Mouse (Mus musculus): Measurements from ENCODE around the gene Glud1. TPM values are rescaled to one million over a fixed set of nuclear protein-coding genes. Genes with fewer than 3 reads are reported as not detected.

Gene Glud1
- 95.7 and 107 TPM in 2 replicates for polyA plus RNA-seq (2016; fragmentation: Nextera tagmentation; extraction: Ambion mirVana)

- peaks cover 16% of the 10 kb centered on the region for H3K4me1 ChIP-seq
- H3K4me2 ChIP-seq (replicated peaks): peak within 1 kb of the TSS; percentile 84
- no peaks in the 10 kb centered on the region for H3K36me3 ChIP-seq
- H3K9me3 ChIP-seq: no peaks in the 10 kb centered on the region
- H3K27me3 ChIP-seq (replicated peaks): no peaks in the 10 kb centered on the region
- WGBS: under 1% methylated on average over 98 of the region's 100 CpGs
- peak; percentile 96 for ATAC-seq (ENCODE audit: low FRiP score, low read depth)
- peak within 1 kb of the TSS; percentile 96 for H3K27ac ChIP-seq
- peak within 1 kb of the TSS; percentile 94 for H3K4me3 ChIP-seq
- H3K9ac ChIP-seq: peak within 1 kb of the TSS; percentile 94
Measured at GRCm38 (mm10) chr14:34310234-34310965, at the start of gene Glud1, which contains the start of gene Shld2. TSS of gene Glud1 (plus strand) at chr14:34310727. TSS of gene Shld2 (minus strand) at chr14:34310493.

- 84% methylated on average over 9 of the region's 9 CpGs for WGBS
- Histone ChIP-seq H3K4me1 (no peaks in the 10 kb centered on the region), H3K9me3 (no peaks in the 10 kb centered on the region), H3K9ac (no peak overlapping the region), H3K27me3 (replicated peaks) (no peaks in the 10 kb centered on the region), H3K36me3 (no peaks in the 10 kb centered on the region), H3K4me2 (replicated peaks) (no peak overlapping the region), H3K27ac (no peak overlapping the region), H3K4me3 (no peak overlapping the region)
- ATAC-seq (ENCODE audit: low FRiP score, low read depth): no peak
Measured at GRCm38 (mm10) chr14:34268046-34268445, 42.5 kb upstream of the Glud1 start.

- Histone ChIP-seq H3K4me2 (replicated peaks) (no peak overlapping the region), H3K27me3 (replicated peaks) (no peaks in the 10 kb centered on the region), H3K4me3 (no peak overlapping the region), H3K9me3 (no peaks in the 10 kb centered on the region), H3K4me1 (no peaks in the 10 kb centered on the region), H3K9ac (no peak overlapping the region), H3K36me3 (no peaks in the 10 kb centered on the region), H3K27ac (no peak overlapping the region)
- WGBS: 75% methylated on average over 2 of the region's 2 CpGs
- ATAC-seq (ENCODE audit: low FRiP score, low read depth): no peak
Measured at GRCm38 (mm10) chr14:34273280-34273679, 37.2 kb upstream of the Glud1 start.

- H3K27ac ChIP-seq: no peak overlapping the region
- no peaks in the 10 kb centered on the region for H3K9me3 ChIP-seq
- WGBS: 94% methylated on average over 3 of the region's 3 CpGs
- H3K36me3 ChIP-seq: no peaks in the 10 kb centered on the region
- H3K27me3 ChIP-seq (replicated peaks): no peaks in the 10 kb centered on the region
- H3K4me1 ChIP-seq: no peaks in the 10 kb centered on the region
- H3K4me3 ChIP-seq: no peak overlapping the region
- ATAC-seq (ENCODE audit: low FRiP score, low read depth): no peak
- H3K9ac ChIP-seq: no peak overlapping the region
- H3K4me2 ChIP-seq (replicated peaks): no peak overlapping the region
Measured at GRCm38 (mm10) chr14:34274141-34274540, 36.4 kb upstream of the Glud1 start.

- 84% methylated on average over 4 of the region's 4 CpGs for WGBS
- Histone ChIP-seq H3K36me3 (no peaks in the 10 kb centered on the region), H3K9me3 (no peaks in the 10 kb centered on the region), H3K4me1 (no peaks in the 10 kb centered on the region), H3K4me3 (no peak overlapping the region), H3K4me2 (replicated peaks) (no peak overlapping the region), H3K27me3 (replicated peaks) (no peaks in the 10 kb centered on the region), H3K9ac (no peak overlapping the region), H3K27ac (no peak overlapping the region)
- ATAC-seq (ENCODE audit: low FRiP score, low read depth): no peak
Measured at GRCm38 (mm10) chr14:34275225-34275624, 35.3 kb upstream of the Glud1 start.

GRCm38 (mm10) chr14:34279726-34280125 lies 30.8 kb upstream of the Glud1 start:
- WGBS: 73% methylated on average over 4 of the region's 4 CpGs
- Histone ChIP-seq H3K27ac (no peak overlapping the region), H3K4me1 (no peaks in the 10 kb centered on the region), H3K4me3 (no peak overlapping the region), H3K36me3 (no peaks in the 10 kb centered on the region), H3K9me3 (no peaks in the 10 kb centered on the region), H3K27me3 (replicated peaks) (no peaks in the 10 kb centered on the region), H3K9ac (no peak overlapping the region), H3K4me2 (replicated peaks) (no peak overlapping the region)
- ATAC-seq (ENCODE audit: low FRiP score, low read depth): no peak

GRCm38 (mm10) chr14:34280798-34281197 lies 29.7 kb upstream of the Glud1 start:
- WGBS: 85% methylated on average over 2 of the region's 2 CpGs

GRCm38 (mm10) chr14:34281736-34282269 lies 28.7 kb upstream of the Glud1 start:
- ATAC-seq (ENCODE audit: low FRiP score, low read depth): no peak
- Histone ChIP-seq H3K36me3 (no peaks in the 10 kb centered on the region), H3K4me3 (no peak overlapping the region), H3K9ac (no peak overlapping the region), H3K27ac (no peak overlapping the region), H3K4me2 (replicated peaks) (no peak overlapping the region), H3K4me1 (no peaks in the 10 kb centered on the region), H3K9me3 (no peaks in the 10 kb centered on the region), H3K27me3 (replicated peaks) (no peaks in the 10 kb centered on the region)
- 96% methylated on average over 5 of the region's 5 CpGs for WGBS

More at GRCm38 (mm10) chr14:34280798-34281197, 29.7 kb upstream of the Glud1 start:
- H3K9me3 ChIP-seq: no peaks in the 10 kb centered on the region
- no peak overlapping the region for H3K9ac ChIP-seq
- no peak overlapping the region for H3K4me3 ChIP-seq
- H3K4me1 ChIP-seq: no peaks in the 10 kb centered on the region
- no peaks in the 10 kb centered on the region for H3K36me3 ChIP-seq
- no peak overlapping the region for H3K27ac ChIP-seq
- H3K4me2 ChIP-seq (replicated peaks): no peak overlapping the region
- no peaks in the 10 kb centered on the region for H3K27me3 ChIP-seq (replicated peaks)
- no peak for ATAC-seq (ENCODE audit: low FRiP score, low read depth)

GRCm38 (mm10) chr14:34288396-34288795 lies 22.1 kb upstream of the Glud1 start:
- Histone ChIP-seq H3K27me3 (replicated peaks) (no peaks in the 10 kb centered on the region), H3K36me3 (no peaks in the 10 kb centered on the region), H3K4me2 (replicated peaks) (no peak overlapping the region), H3K4me3 (no peak overlapping the region), H3K9ac (no peak overlapping the region), H3K4me1 (no peaks in the 10 kb centered on the region), H3K9me3 (no peaks in the 10 kb centered on the region), H3K27ac (no peak overlapping the region)
- no peak for ATAC-seq (ENCODE audit: low FRiP score, low read depth)
- 71% methylated on average over 2 of the region's 2 CpGs for WGBS

GRCm38 (mm10) chr14:34289259-34290015 lies 21.1 kb upstream of the Glud1 start:
- Histone ChIP-seq H3K9ac (no peak overlapping the region), H3K4me2 (replicated peaks) (no peak overlapping the region), H3K9me3 (no peaks in the 10 kb centered on the region), H3K27ac (no peak overlapping the region), H3K36me3 (no peaks in the 10 kb centered on the region), H3K27me3 (replicated peaks) (no peaks in the 10 kb centered on the region), H3K4me3 (no peak overlapping the region), H3K4me1 (no peaks in the 10 kb centered on the region)
- ATAC-seq (ENCODE audit: low FRiP score, low read depth): no peak
- WGBS: 66% methylated on average over 3 of the region's 3 CpGs

- 53% methylated on average over 1 of the region's 1 CpGs for WGBS
- no peaks in the 10 kb centered on the region for H3K4me1 ChIP-seq
- no peak overlapping the region for H3K4me3 ChIP-seq
- no peak overlapping the region for H3K27ac ChIP-seq
- no peaks in the 10 kb centered on the region for H3K9me3 ChIP-seq
- H3K27me3 ChIP-seq (replicated peaks): no peaks in the 10 kb centered on the region
- no peaks in the 10 kb centered on the region for H3K36me3 ChIP-seq
- no peak for ATAC-seq (ENCODE audit: low FRiP score, low read depth)
- no peak overlapping the region for H3K9ac ChIP-seq
- H3K4me2 ChIP-seq (replicated peaks): no peak overlapping the region
Measured at GRCm38 (mm10) chr14:34290229-34290628, 20.3 kb upstream of the Glud1 start.

GRCm38 (mm10) chr14:34293641-34294040 lies 16.9 kb upstream of the Glud1 start:
- no peak for ATAC-seq (ENCODE audit: low FRiP score, low read depth)
- WGBS: 88% methylated on average over 3 of the region's 3 CpGs
- no peak overlapping the region for H3K9ac ChIP-seq

More at GRCm38 (mm10) chr14:34293641-34294040, 16.9 kb upstream of the Glud1 start:
- H3K36me3 ChIP-seq: no peaks in the 10 kb centered on the region
- H3K27me3 ChIP-seq (replicated peaks): no peaks in the 10 kb centered on the region
- H3K4me2 ChIP-seq (replicated peaks): no peak overlapping the region
- no peak overlapping the region for H3K27ac ChIP-seq
- H3K4me1 ChIP-seq: no peaks in the 10 kb centered on the region
- no peaks in the 10 kb centered on the region for H3K9me3 ChIP-seq
- no peak overlapping the region for H3K4me3 ChIP-seq
